Mouse (Mus musculus) heart, postnatal 0 days (tissue): ENCODE results near the gene Gpx4. TPM values are rescaled to one million over a fixed set of nuclear protein-coding genes. Genes with fewer than 3 reads are reported as not detected.

Source experiments
- ATAC-seq: fragments of 200-750 bp; cut with Nextera tagmentation; 2 replicates; pipeline ENCODE4 v1.8.0; 2017; ENCODE audit warnings: low read depth, moderate number of reproducible peaks, moderate library complexity; ENCODE audit not compliant: insufficient read depth
- DNase-seq: peaks from one replicate; pipeline ENCODE4 v3.0.0-alpha.2; 2016; ENCODE audit warnings: low spot score
- H3K27ac ChIP-seq: fragments of 300-500 bp; sonication (generic); 2 replicates; pipeline ENCODE4 v1.5.1; 2014; ENCODE audit warnings: low read depth, mild to moderate bottlenecking
- H3K27me3 ChIP-seq: fragments of 300-500 bp; sonication (generic); 2 replicates; pipeline ENCODE4 v1.6.1; 2014; ENCODE audit warnings: low read length, mixed read lengths; ENCODE audit not compliant: control insufficient read depth, insufficient read depth
- H3K36me3 ChIP-seq: fragments of 300-500 bp; sonication (generic); replicated peaks from 2 replicates; pipeline ENCODE4 v1.6.1; 2014; ENCODE audit warnings: low read length, mixed read lengths; ENCODE audit not compliant: control insufficient read depth, insufficient read depth
- H3K4me1 ChIP-seq: fragments of 300-500 bp; sonication (generic); 2 replicates; pipeline ENCODE4 v1.6.1; 2014; ENCODE audit warnings: antibody characterized with exemption; ENCODE audit not compliant: control insufficient read depth, insufficient read depth
- H3K4me2 ChIP-seq: fragments of 300-500 bp; sonication (generic); 2 replicates; pipeline ENCODE4 v1.6.1; 2014; ENCODE audit warnings: low read depth, mild to moderate bottlenecking, low read length, moderate library complexity
- H3K4me3 ChIP-seq: fragments of 300-500 bp; sonication (generic); 2 replicates; pipeline ENCODE4 v1.5.1; 2014; ENCODE audit warnings: low read depth, low read length
- H3K9ac ChIP-seq: fragments of 300-500 bp; sonication (generic); replicated peaks from 2 replicates; pipeline ENCODE4 v1.6.1; 2014; ENCODE audit warnings: low read depth, low read length, mixed read lengths
- H3K9me3 ChIP-seq: fragments of 300-500 bp; sonication (generic); replicated peaks from 2 replicates; pipeline ENCODE4 v1.6.1; 2016; ENCODE audit warnings: low read length; ENCODE audit not compliant: control insufficient read depth
- CTCF ChIP-seq: IDR thresholded peaks from 2 replicates; pipeline ENCODE4 v1.5.1; 2016; ENCODE audit warnings: antibody characterized with exemption, control low read depth, low read depth
- EP300 ChIP-seq: IDR thresholded peaks from 2 replicates; pipeline ENCODE4 v1.6.1; 2016; ENCODE audit warnings: antibody characterized with exemption, low read depth
- WGBS: fragments of 180-500 bp; shearing (Covaris S2); extraction: QIAGEN DNeasy Blood & Tissue Kit; methylation state at CpG from one replicate; pipeline ENCODE4 v1.1.7; 2014; 5-methylcytosine and 5-hydroxymethylcytosine counted together
- polyA plus RNA-seq: library from polyadenylated mRNA; unstranded; fragments of >200 nt; fragmentation: Nextera tagmentation; extraction: Ambion mirVana; gene quantifications from 2 replicates; pipeline ENCODE4 v1.2.1, GENCODE M21; 2015
- total RNA-seq: library from RNA; depleted of rRNA; stranded (reverse); fragments of >200 nt; gene quantifications from 2 replicates; pipeline ENCODE4 v1.2.3, GENCODE M21; 2014; ENCODE audit warnings: low replicate concordance

Gene Gpx4
- total and polyA plus RNA-seq, 2 experiments from 2014 or later, result 500 to 874 TPM

- Histone ChIP-seq H3K4me2 (peak overlapping the region; percentile 91), H3K9ac (0 out of 2 replicates have a peak overlapping the region, but pooled peaks have one; percentile 97), H3K27ac (no peak overlapping the region), H3K4me1 (peaks cover 18% of the 10 kb centered on the region), H3K27me3 (no peaks in the 10 kb centered on the region), H3K36me3 (peaks cover 47% of the 10 kb centered on the region), H3K9me3 (no peaks in the 10 kb centered on the region), H3K4me3 (peak overlapping the region; percentile 89; the same call in 1 of the 2 replicates)
- DNase-seq, result no peak
- ATAC-seq, result no peak
- TF ChIP-seq CTCF (no peak), EP300 (no peak)
- whole genome bisulfite sequencing, result 70% methylated on average over 5 of the region's 5 CpGs
Measured at GRCm38 (mm10) chr10:80055364-80055763, 8.4 kb downstream of the Gpx4 start.

- TF ChIP-seq EP300 (no peak), CTCF (no peak)
- Histone ChIP-seq H3K27me3 (no peaks in the 10 kb centered on the region), H3K9ac (no peak overlapping the region), H3K9me3 (no peaks in the 10 kb centered on the region), H3K36me3 (peaks cover 53% of the 10 kb centered on the region), H3K4me3 (no peak overlapping the region), H3K4me2 (no peak overlapping the region), H3K27ac (no peak overlapping the region), H3K4me1 (peaks cover 18% of the 10 kb centered on the region)
- ATAC-seq (no peak), DNase-seq (no peak)
- 53% methylated on average over 9 of the region's 10 CpGs for WGBS
Measured at GRCm38 (mm10) chr10:80055891-80056290, 8.9 kb downstream of the Gpx4 start.

- DNase-seq, result no peak
- Histone ChIP-seq H3K27ac (no peak overlapping the region), H3K36me3 (peaks cover 59% of the 10 kb centered on the region), H3K9me3 (no peaks in the 10 kb centered on the region), H3K9ac (no peak overlapping the region), H3K4me2 (no peak overlapping the region), H3K4me3 (no peak overlapping the region), H3K27me3 (no peaks in the 10 kb centered on the region), H3K4me1 (peaks cover 18% of the 10 kb centered on the region)
- no peak for ATAC-seq
- WGBS, result 87% methylated on average over 4 of the region's 4 CpGs
- TF ChIP-seq CTCF (no peak), EP300 (no peak)
Measured at GRCm38 (mm10) chr10:80056506-80056905, 9.5 kb downstream of the Gpx4 start.

- peaks cover 18% of the 10 kb centered on the region for H3K4me1 ChIP-seq
- whole genome bisulfite sequencing, result 91% methylated on average over 27 of the region's 27 CpGs
Measured at GRCm38 (mm10) chr10:80056976-80057682, 10.2 kb downstream of the Gpx4 start.

GRCm38 (mm10) chr10:80057683-80058326 is 10.8 kb downstream of the Gpx4 start:
- Histone ChIP-seq H3K27me3 (no peaks in the 10 kb centered on the region), H3K9ac (no peak overlapping the region), H3K36me3 (peaks cover 72% of the 10 kb centered on the region), H3K4me2 (no peak overlapping the region), H3K27ac (no peak overlapping the region), H3K4me1 (peaks cover 13% of the 10 kb centered on the region), H3K9me3 (no peaks in the 10 kb centered on the region), H3K4me3 (no peak overlapping the region)
- WGBS, result 71% methylated on average over 30 of the region's 30 CpGs
- TF ChIP-seq CTCF (no peak), EP300 (no peak)
- no peak for DNase-seq
- ATAC-seq, result no peak

More at GRCm38 (mm10) chr10:80056976-80057682, 10.2 kb downstream of the Gpx4 start:
- Histone ChIP-seq H3K4me2 (no peak overlapping the region), H3K4me3 (no peak overlapping the region), H3K9me3 (no peaks in the 10 kb centered on the region), H3K36me3 (peaks cover 65% of the 10 kb centered on the region), H3K9ac (no peak overlapping the region), H3K27me3 (no peaks in the 10 kb centered on the region), H3K27ac (no peak overlapping the region)
- ATAC-seq, result no peak
- TF ChIP-seq CTCF (no peak), EP300 (no peak)
- no peak for DNase-seq
